Mouse (Mus musculus): ENCODE data around the gene 9430097D07Rik. TPM values are rescaled to one million over a fixed set of nuclear protein-coding genes. Genes with fewer than 3 reads are reported as not detected.

Gene 9430097D07Rik
- polyA plus RNA-seq, 1 experiment from 2014 or later: 0.35 TPM

GRCm38 (mm10) chr2:32610610-32611229 is 35.2 kb upstream of the 9430097D07Rik start:
- Histone ChIP-seq H3K27ac (ENCODE audit: low read depth, low read length) (no peak overlapping the region), H3K9ac (ENCODE audit: low read length) (0 out of 2 replicates have a peak overlapping the region, but pooled peaks have one; percentile 4)

GRCm38 (mm10) chr2:32608778-32609435 is 33.4 kb upstream of the 9430097D07Rik start:
- H3K4me2 ChIP-seq (ENCODE audit: low read depth, low read length, severe bottlenecking): peak overlapping the region; percentile 43; the same call in 1 of the 2 replicates
- peaks cover 10% of the 10 kb centered on the region; the same call in 1 of the 2 replicates for H3K4me1 ChIP-seq (replicated peaks; ENCODE audit: control insufficient read depth, insufficient read depth, low read length)
- WGBS: 38% methylated on average over 18 of the region's 18 CpGs
- peak overlapping the region; percentile 16; the same call in 1 of the 2 replicates for H3K4me3 ChIP-seq (ENCODE audit: low read depth, low read length)
- DNase-seq (ENCODE audit: low spot score): no peak
- H3K9ac ChIP-seq (ENCODE audit: low read length): no peak overlapping the region
- H3K36me3 ChIP-seq (ENCODE audit: control insufficient read depth, insufficient read depth, low read length): no peaks in the 10 kb centered on the region
- ATAC-seq (replicated peaks; ENCODE audit: low FRiP score): no peak
- H3K27me3 ChIP-seq (ENCODE audit: control insufficient read depth, insufficient read depth, low read length): peaks cover 2% of the 10 kb centered on the region; the same call in 1 of the 2 replicates
- H3K9me3 ChIP-seq (ENCODE audit: control insufficient read depth, low read length): no peaks in the 10 kb centered on the region
- no peak overlapping the region for H3K27ac ChIP-seq (ENCODE audit: low read depth, low read length)

More at GRCm38 (mm10) chr2:32610610-32611229, 35.2 kb upstream of the 9430097D07Rik start:
- peaks cover 10% of the 10 kb centered on the region; the same call in 1 of the 2 replicates for H3K4me1 ChIP-seq (replicated peaks; ENCODE audit: control insufficient read depth, insufficient read depth, low read length)
- H3K4me2 ChIP-seq (ENCODE audit: low read depth, low read length, severe bottlenecking): peak overlapping the region; percentile 58
- peak; percentile 72 for DNase-seq (ENCODE audit: low spot score)
- WGBS: 18% methylated on average over 23 of the region's 23 CpGs
- peaks cover 2% of the 10 kb centered on the region; the same call in 1 of the 2 replicates for H3K27me3 ChIP-seq (ENCODE audit: control insufficient read depth, insufficient read depth, low read length)
- H3K9me3 ChIP-seq (ENCODE audit: control insufficient read depth, low read length): no peaks in the 10 kb centered on the region
- no peaks in the 10 kb centered on the region for H3K36me3 ChIP-seq (ENCODE audit: control insufficient read depth, insufficient read depth, low read length)
- H3K4me3 ChIP-seq (ENCODE audit: low read depth, low read length): peak overlapping the region; percentile 28
- ATAC-seq (replicated peaks; ENCODE audit: low FRiP score): no peak

GRCm38 (mm10) chr2:32608141-32608777 is 32.8 kb upstream of the 9430097D07Rik start:
- DNase-seq (ENCODE audit: low spot score) (peak; percentile 80), ATAC-seq (replicated peaks; ENCODE audit: low FRiP score) (0 out of 2 replicates have a peak, but pooled peaks have one; percentile 45)
- H3K9me3 ChIP-seq (ENCODE audit: control insufficient read depth, low read length): no peaks in the 10 kb centered on the region
- peak overlapping the region; percentile 43 for H3K4me2 ChIP-seq (ENCODE audit: low read depth, low read length, severe bottlenecking)
- no peak overlapping the region for H3K9ac ChIP-seq (ENCODE audit: low read length)
- peaks cover 2% of the 10 kb centered on the region; the same call in 1 of the 2 replicates for H3K27me3 ChIP-seq (ENCODE audit: control insufficient read depth, insufficient read depth, low read length)
- no peak overlapping the region for H3K27ac ChIP-seq (ENCODE audit: low read depth, low read length)
- peaks cover 10% of the 10 kb centered on the region; the same call in 1 of the 2 replicates for H3K4me1 ChIP-seq (replicated peaks; ENCODE audit: control insufficient read depth, insufficient read depth, low read length)
- 8% methylated on average over 25 of the region's 25 CpGs for WGBS
- H3K4me3 ChIP-seq (ENCODE audit: low read depth, low read length): peak overlapping the region; percentile 16; the same call in 1 of the 2 replicates
- H3K36me3 ChIP-seq (ENCODE audit: control insufficient read depth, insufficient read depth, low read length): no peaks in the 10 kb centered on the region

GRCm38 (mm10) chr2:32607262-32607947 is 31.9 kb upstream of the 9430097D07Rik start:
- H3K36me3 ChIP-seq (ENCODE audit: control insufficient read depth, insufficient read depth, low read length): no peaks in the 10 kb centered on the region
- H3K9me3 ChIP-seq (ENCODE audit: control insufficient read depth, low read length): no peaks in the 10 kb centered on the region
- WGBS: 7% methylated on average over 33 of the region's 34 CpGs
- H3K9ac ChIP-seq (ENCODE audit: low read length): peak overlapping the region; percentile 79
- peak overlapping the region; percentile 68 for H3K4me3 ChIP-seq (ENCODE audit: low read depth, low read length)
- H3K27ac ChIP-seq (ENCODE audit: low read depth, low read length): 0 out of 2 replicates have a peak overlapping the region, but pooled peaks have one; percentile 18
- DNase-seq (ENCODE audit: low spot score) (peak; percentile 74), ATAC-seq (replicated peaks; ENCODE audit: low FRiP score) (peak; percentile 34; the same call in 1 of the 2 replicates)
- peaks cover 2% of the 10 kb centered on the region; the same call in 1 of the 2 replicates for H3K27me3 ChIP-seq (ENCODE audit: control insufficient read depth, insufficient read depth, low read length)
- peak overlapping the region; percentile 88 for H3K4me2 ChIP-seq (ENCODE audit: low read depth, low read length, severe bottlenecking)
- peaks cover 10% of the 10 kb centered on the region; the same call in 1 of the 2 replicates for H3K4me1 ChIP-seq (replicated peaks; ENCODE audit: control insufficient read depth, insufficient read depth, low read length)

GRCm38 (mm10) chr2:32606161-32607142 is 31.0 kb upstream of the 9430097D07Rik start:
- peaks cover 2% of the 10 kb centered on the region; the same call in 1 of the 2 replicates for H3K27me3 ChIP-seq (ENCODE audit: control insufficient read depth, insufficient read depth, low read length)
- ATAC-seq (replicated peaks; ENCODE audit: low FRiP score) (peak; percentile 80), DNase-seq (ENCODE audit: low spot score) (peak; percentile 90)
- no peaks in the 10 kb centered on the region for H3K36me3 ChIP-seq (ENCODE audit: control insufficient read depth, insufficient read depth, low read length)
- 0 out of 2 replicates have a peak overlapping the region, but pooled peaks have one; percentile 18 for H3K27ac ChIP-seq (ENCODE audit: low read depth, low read length)
- peak overlapping the region; percentile 68 for H3K4me3 ChIP-seq (ENCODE audit: low read depth, low read length)
- H3K4me2 ChIP-seq (ENCODE audit: low read depth, low read length, severe bottlenecking): peak overlapping the region; percentile 88
- WGBS: 11% methylated on average over 53 of the region's 55 CpGs
- peaks cover 10% of the 10 kb centered on the region; the same call in 1 of the 2 replicates for H3K4me1 ChIP-seq (replicated peaks; ENCODE audit: control insufficient read depth, insufficient read depth, low read length)
- no peaks in the 10 kb centered on the region for H3K9me3 ChIP-seq (ENCODE audit: control insufficient read depth, low read length)
- peak overlapping the region; percentile 79 for H3K9ac ChIP-seq (ENCODE audit: low read length)

- H3K4me3 ChIP-seq (ENCODE audit: low read depth, low read length): no peak overlapping the region
- H3K9ac ChIP-seq (ENCODE audit: low read length): no peak overlapping the region
- H3K4me1 ChIP-seq (replicated peaks; ENCODE audit: control insufficient read depth, insufficient read depth, low read length): peaks cover 4% of the 10 kb centered on the region; the same call in 1 of the 2 replicates
- DNase-seq (ENCODE audit: low spot score) (no peak), ATAC-seq (replicated peaks; ENCODE audit: low FRiP score) (no peak)
- H3K27ac ChIP-seq (ENCODE audit: low read depth, low read length): no peak overlapping the region
- no peaks in the 10 kb centered on the region for H3K36me3 ChIP-seq (ENCODE audit: control insufficient read depth, insufficient read depth, low read length)
- peaks cover 2% of the 10 kb centered on the region; the same call in 1 of the 2 replicates for H3K27me3 ChIP-seq (ENCODE audit: control insufficient read depth, insufficient read depth, low read length)
- WGBS: 60% methylated on average over 10 of the region's 10 CpGs
- H3K4me2 ChIP-seq (ENCODE audit: low read depth, low read length, severe bottlenecking): no peak overlapping the region
- H3K9me3 ChIP-seq (ENCODE audit: control insufficient read depth, low read length): no peaks in the 10 kb centered on the region
These were observed 29.1 kb upstream of the 9430097D07Rik start for GRCm38 (mm10) chr2:32604631-32605030.

- Histone ChIP-seq H3K4me3 (ENCODE audit: low read depth, low read length) (peak overlapping the region; percentile 5; the same call in 1 of the 2 replicates), H3K4me1 (replicated peaks; ENCODE audit: control insufficient read depth, insufficient read depth, low read length) (0 out of 2 replicates have a peak, but pooled peaks cover 2% of the 10 kb centered on the region), H3K9me3 (ENCODE audit: control insufficient read depth, low read length) (no peaks in the 10 kb centered on the region), H3K36me3 (ENCODE audit: control insufficient read depth, insufficient read depth, low read length) (no peaks in the 10 kb centered on the region), H3K4me2 (ENCODE audit: low read depth, low read length, severe bottlenecking) (peak overlapping the region; percentile 36), H3K27me3 (ENCODE audit: control insufficient read depth, insufficient read depth, low read length) (no peaks in the 10 kb centered on the region), H3K9ac (ENCODE audit: low read length) (peak overlapping the region; percentile 32; the same call in 1 of the 2 replicates), H3K27ac (ENCODE audit: low read depth, low read length) (no peak overlapping the region)
- DNase-seq (ENCODE audit: low spot score) (peak; percentile 94), ATAC-seq (replicated peaks; ENCODE audit: low FRiP score) (0 out of 2 replicates have a peak, but pooled peaks have one; percentile 26)
- WGBS: under 1% methylated on average over 11 of the region's 11 CpGs
These were observed 27.1 kb upstream of the 9430097D07Rik start for GRCm38 (mm10) chr2:32602600-32603054.
